Mouse (Mus musculus): ENCODE results near the gene Olfr394.
"Not testable (repeated sequence)": the region's sequence is repeated elsewhere in the genome, so short reads cannot be mapped to it uniquely, and the experiment has no call there.

The Olfr394 gene

DNA sequence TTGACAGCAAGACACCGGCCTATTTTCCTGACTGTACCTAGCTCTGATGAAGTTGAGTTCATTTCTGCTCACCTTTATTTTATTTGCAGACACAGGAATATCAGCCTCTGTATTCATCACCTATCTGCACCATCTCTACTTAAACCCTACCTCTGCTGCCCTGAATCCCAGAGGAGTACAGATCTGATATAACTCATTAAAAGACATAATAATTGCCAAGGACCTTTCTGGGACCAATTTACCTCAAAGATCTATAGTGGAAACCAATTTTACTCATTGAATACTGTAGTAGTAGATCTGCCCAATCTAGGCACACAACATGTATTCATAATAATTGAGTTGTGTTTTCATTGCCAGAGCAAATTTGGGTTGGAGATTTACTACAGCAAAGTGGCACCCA lies at the start of gene Olfr394:
Gene Olfr394 (minus strand): TSS at position 101 of the 400 bp plus-strand sequence.
- DNase-seq (ENCODE audit: low spot score): no peak

DNA sequence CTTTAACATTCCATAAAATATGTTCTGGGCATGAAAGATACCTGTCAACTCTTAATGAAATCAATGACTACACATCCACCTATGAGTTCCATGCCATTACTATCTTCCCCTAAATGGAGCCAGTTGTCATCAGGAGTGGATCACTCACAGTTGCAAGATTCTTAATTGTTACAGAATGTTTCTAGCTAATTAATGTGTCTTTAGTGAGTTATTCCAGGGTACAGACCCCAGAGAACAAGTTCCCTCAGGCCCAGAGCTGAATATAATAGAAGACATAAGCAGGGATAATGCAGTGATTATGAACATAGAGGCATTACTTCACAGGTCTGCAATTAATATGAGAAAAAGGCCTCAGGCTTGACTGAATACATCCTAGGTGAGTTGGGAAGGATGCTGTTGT lies 45.8 kb upstream of the Olfr394 start, which contains the start of gene Olfr23:
Gene Olfr23 (plus strand): TSS at position 301 of the 400 bp plus-strand sequence.
- DNase-seq (ENCODE audit: low spot score): no peak

DNA sequence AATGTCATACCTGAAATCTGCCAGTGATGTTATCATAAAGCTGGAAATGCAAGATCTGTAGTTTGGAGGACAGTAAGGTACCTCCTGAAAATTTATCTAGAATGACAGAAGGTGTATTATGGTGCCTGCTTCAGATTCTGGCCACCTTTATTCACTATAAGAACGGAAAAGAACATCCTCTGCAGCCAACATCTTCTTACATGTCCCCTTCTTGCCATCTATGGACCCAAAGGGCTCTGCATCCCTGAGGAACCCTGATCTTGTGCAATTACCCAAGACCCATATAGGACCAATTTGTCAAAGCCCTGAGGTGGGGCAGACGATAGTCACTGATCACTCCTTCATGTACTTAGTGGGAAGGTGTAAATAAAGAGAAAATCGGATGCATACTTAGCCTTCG lies 18.6 kb upstream of the Olfr394 start, which contains the start of gene Olfr395:
Gene Olfr395 (minus strand): TSS at position 101 of the 400 bp plus-strand sequence.
- not testable (repeated sequence) for DNase-seq (ENCODE audit: low spot score)

DNA sequence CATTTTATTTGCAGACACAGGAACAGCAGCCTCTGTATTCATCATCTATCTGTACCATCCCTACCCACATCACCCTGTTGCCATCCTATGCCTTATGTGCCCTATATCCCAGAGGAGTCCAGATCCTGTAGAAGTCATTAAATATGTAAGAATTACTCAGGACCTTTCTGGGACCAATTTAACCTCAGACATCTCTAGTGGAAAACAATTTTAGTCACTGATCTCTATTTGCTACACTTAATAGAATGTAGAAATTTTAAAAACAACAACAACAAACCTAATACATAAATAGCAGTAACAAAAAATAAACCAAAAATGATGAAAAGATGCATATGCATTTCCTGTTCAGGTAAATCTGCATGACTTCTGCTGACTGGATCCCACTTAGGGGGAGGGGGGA lies 39.2 kb downstream of the Olfr394 start, which contains the start of gene Olfr393:
Gene Olfr393 (minus strand): TSS at position 101 of the 400 bp plus-strand sequence.
- DNase-seq (ENCODE audit: low spot score): no peak
